Mouse (Mus musculus) cerebellum, adult 2 months (tissue): ENCODE results near the gene Itgb6.

Source experiments
- CTCF ChIP-seq: fragments of 200-500 bp; IDR thresholded peaks from 2 replicates; pipeline ENCODE4 v1.5.1; 2011; ENCODE audit warnings: low read depth, mild to moderate bottlenecking, control low read depth, low read length, moderate library complexity, borderline replicate concordance; ENCODE audit not compliant: insufficient read depth
- POLR2A ChIP-seq: fragments of 200-500 bp; IDR thresholded peaks from 2 replicates; pipeline ENCODE4 v1.6.1; 2011; ENCODE audit warnings: low read length, control low read depth, borderline replicate concordance; ENCODE audit not compliant: insufficient read depth

GRCm38 (mm10) chr2:60755101-60755500 lies 32.7 kb upstream of the Itgb6 start:
- TF ChIP-seq POLR2A (no peak), CTCF (no peak)
